Mouse (Mus musculus): ENCODE data around the gene Aldh9a1. TPM values are rescaled to one million over a fixed set of nuclear protein-coding genes. Genes with fewer than 3 reads are reported as not detected.
A peak's percentile ranks its signal among the peaks of the same experiment; 100 is the strongest.

Aldh9a1 gene
- polyA plus RNA-seq, 1 experiment from 2014 or later: 38.7 TPM

- H3K36me3 ChIP-seq: no peaks in the 10 kb centered on the region
- H3K9me3 ChIP-seq (replicated peaks): no peaks in the 10 kb centered on the region
Observed at GRCm38 (mm10) chr1:167387310-167387709, 37.5 kb downstream of the Aldh9a1 start.

GRCm38 (mm10) chr1:167387796-167388195 lies 38.0 kb downstream of the Aldh9a1 start:
- Histone ChIP-seq H3K27ac (replicated peaks) (no peak overlapping the region), H3K4me2 (no peak overlapping the region), H3K9ac (replicated peaks) (no peak overlapping the region), H3K4me1 (peaks cover 5% of the 10 kb centered on the region), H3K4me3 (replicated peaks) (no peak overlapping the region), H3K36me3 (no peaks in the 10 kb centered on the region), H3K27me3 (replicated peaks) (peaks cover 9% of the 10 kb centered on the region; the same call in 1 of the 2 replicates), H3K9me3 (replicated peaks) (no peaks in the 10 kb centered on the region)
- 86% methylated on average over 3 of the region's 3 CpGs for WGBS
- ATAC-seq (ENCODE audit: low FRiP score): no peak

More at GRCm38 (mm10) chr1:167387310-167387709, 37.5 kb downstream of the Aldh9a1 start:
- no peak overlapping the region for H3K9ac ChIP-seq (replicated peaks)
- no peak overlapping the region for H3K4me3 ChIP-seq (replicated peaks)
- 89% methylated on average over 2 of the region's 2 CpGs for WGBS
- peaks cover 9% of the 10 kb centered on the region; the same call in 1 of the 2 replicates for H3K27me3 ChIP-seq (replicated peaks)
- H3K4me1 ChIP-seq: no peaks in the 10 kb centered on the region
- H3K27ac ChIP-seq (replicated peaks): no peak overlapping the region
- no peak overlapping the region for H3K4me2 ChIP-seq
- ATAC-seq (ENCODE audit: low FRiP score): no peak

GRCm38 (mm10) chr1:167388571-167388970 lies 38.8 kb downstream of the Aldh9a1 start:
- ATAC-seq (ENCODE audit: low FRiP score): no peak
- Histone ChIP-seq H3K4me3 (replicated peaks) (no peak overlapping the region), H3K4me2 (no peak overlapping the region), H3K4me1 (peaks cover 11% of the 10 kb centered on the region), H3K36me3 (no peaks in the 10 kb centered on the region), H3K9ac (replicated peaks) (no peak overlapping the region), H3K9me3 (replicated peaks) (no peaks in the 10 kb centered on the region), H3K27ac (replicated peaks) (no peak overlapping the region), H3K27me3 (replicated peaks) (peaks cover 9% of the 10 kb centered on the region; the same call in 1 of the 2 replicates)
- WGBS: 79% methylated on average over 6 of the region's 6 CpGs

- Histone ChIP-seq H3K27ac (replicated peaks) (no peak overlapping the region), H3K9ac (replicated peaks) (no peak overlapping the region), H3K4me2 (no peak overlapping the region), H3K36me3 (no peaks in the 10 kb centered on the region), H3K27me3 (replicated peaks) (peaks cover 9% of the 10 kb centered on the region; the same call in 1 of the 2 replicates), H3K9me3 (replicated peaks) (no peaks in the 10 kb centered on the region), H3K4me3 (replicated peaks) (no peak overlapping the region), H3K4me1 (peaks cover 14% of the 10 kb centered on the region)
- ATAC-seq (ENCODE audit: low FRiP score): no peak
- 90% methylated on average over 7 of the region's 7 CpGs for WGBS
Observed at GRCm38 (mm10) chr1:167389584-167389983, 39.8 kb downstream of the Aldh9a1 start.

- WGBS: 73% methylated on average over 4 of the region's 4 CpGs
- Histone ChIP-seq H3K9ac (replicated peaks) (no peak overlapping the region), H3K27me3 (replicated peaks) (peaks cover 13% of the 10 kb centered on the region; the same call in 1 of the 2 replicates), H3K9me3 (replicated peaks) (no peaks in the 10 kb centered on the region), H3K4me2 (no peak overlapping the region), H3K4me1 (peaks cover 15% of the 10 kb centered on the region), H3K36me3 (no peaks in the 10 kb centered on the region), H3K4me3 (replicated peaks) (no peak overlapping the region), H3K27ac (replicated peaks) (no peak overlapping the region)
- ATAC-seq (ENCODE audit: low FRiP score): no peak
Observed at GRCm38 (mm10) chr1:167390381-167390780, 40.6 kb downstream of the Aldh9a1 start.

GRCm38 (mm10) chr1:167391241-167391640 lies 41.5 kb downstream of the Aldh9a1 start:
- H3K4me1 ChIP-seq: peaks cover 15% of the 10 kb centered on the region
- H3K9ac ChIP-seq (replicated peaks): no peak overlapping the region
- peaks cover 14% of the 10 kb centered on the region; the same call in 1 of the 2 replicates for H3K27me3 ChIP-seq (replicated peaks)
- H3K4me3 ChIP-seq (replicated peaks): no peak overlapping the region
- H3K36me3 ChIP-seq: no peaks in the 10 kb centered on the region
- H3K4me2 ChIP-seq: no peak overlapping the region
- no peak overlapping the region for H3K27ac ChIP-seq (replicated peaks)
- WGBS: 79% methylated on average over 6 of the region's 6 CpGs
- no peaks in the 10 kb centered on the region for H3K9me3 ChIP-seq (replicated peaks)
- no peak for ATAC-seq (ENCODE audit: low FRiP score)

- H3K9me3 ChIP-seq (replicated peaks): no peaks in the 10 kb centered on the region
- H3K36me3 ChIP-seq: no peaks in the 10 kb centered on the region
- H3K27me3 ChIP-seq (replicated peaks): peaks cover 14% of the 10 kb centered on the region; the same call in 1 of the 2 replicates
- WGBS: 40% methylated on average over 2 of the region's 2 CpGs
- peaks cover 15% of the 10 kb centered on the region for H3K4me1 ChIP-seq
- peak overlapping the region; percentile 60 for H3K4me3 ChIP-seq (replicated peaks)
- peak overlapping the region; percentile 58 for H3K9ac ChIP-seq (replicated peaks)
- ATAC-seq (ENCODE audit: low FRiP score): no peak
- H3K4me2 ChIP-seq: peak overlapping the region; percentile 90
- H3K27ac ChIP-seq (replicated peaks): no peak overlapping the region
Observed at GRCm38 (mm10) chr1:167392031-167392640, 42.3 kb downstream of the Aldh9a1 start.

- peaks cover 14% of the 10 kb centered on the region; the same call in 1 of the 2 replicates for H3K27me3 ChIP-seq (replicated peaks)
- peak overlapping the region; percentile 58 for H3K9ac ChIP-seq (replicated peaks)
- ATAC-seq (ENCODE audit: low FRiP score): no peak
- peak overlapping the region; percentile 74 for H3K27ac ChIP-seq (replicated peaks)
- 10% methylated on average over 8 of the region's 8 CpGs for WGBS
- H3K4me2 ChIP-seq: peak overlapping the region; percentile 90
- H3K9me3 ChIP-seq (replicated peaks): no peaks in the 10 kb centered on the region
- peaks cover 15% of the 10 kb centered on the region for H3K4me1 ChIP-seq
- no peaks in the 10 kb centered on the region for H3K36me3 ChIP-seq
- H3K4me3 ChIP-seq (replicated peaks): peak overlapping the region; percentile 60
Observed at GRCm38 (mm10) chr1:167392687-167393086, 42.9 kb downstream of the Aldh9a1 start.

- Histone ChIP-seq H3K4me2 (peak overlapping the region; percentile 90), H3K27ac (replicated peaks) (peak overlapping the region; percentile 74), H3K9ac (replicated peaks) (peak overlapping the region; percentile 58), H3K4me1 (peaks cover 15% of the 10 kb centered on the region), H3K36me3 (no peaks in the 10 kb centered on the region), H3K27me3 (replicated peaks) (peaks cover 12% of the 10 kb centered on the region; the same call in 1 of the 2 replicates), H3K9me3 (replicated peaks) (no peaks in the 10 kb centered on the region), H3K4me3 (replicated peaks) (peak overlapping the region; percentile 60)
- ATAC-seq (ENCODE audit: low FRiP score): peak; percentile 78
- WGBS: under 1% methylated on average over 15 of the region's 15 CpGs
Observed at GRCm38 (mm10) chr1:167393281-167393680, 43.5 kb downstream of the Aldh9a1 start.

GRCm38 (mm10) chr1:167393683-167394492 lies 44.1 kb downstream of the Aldh9a1 start, which contains the start of gene Mgst3:
Mgst3 (minus strand) TSS chr1:167393841.
- 1% methylated on average over 45 of the region's 45 CpGs for WGBS
- Histone ChIP-seq H3K27ac (replicated peaks) (peak within 1 kb of the TSS; percentile 74), H3K4me2 (peak within 1 kb of the TSS; percentile 90), H3K4me3 (replicated peaks) (peak within 1 kb of the TSS; percentile 60), H3K9ac (replicated peaks) (peak within 1 kb of the TSS; percentile 58), H3K27me3 (replicated peaks) (peaks cover 6% of the 10 kb centered on the region; the same call in 1 of the 2 replicates), H3K36me3 (no peaks in the 10 kb centered on the region), H3K9me3 (replicated peaks) (no peaks in the 10 kb centered on the region), H3K4me1 (peaks cover 15% of the 10 kb centered on the region)
- ATAC-seq (ENCODE audit: low FRiP score): peak; percentile 96

- no peak for ATAC-seq (ENCODE audit: low FRiP score)
Observed at GRCm38 (mm10) chr1:167405237-167405636, 55.4 kb downstream of the Aldh9a1 start.

More at GRCm38 (mm10) chr1:167405237-167405636, 55.4 kb downstream of the Aldh9a1 start:
- H3K9ac ChIP-seq (replicated peaks): no peak overlapping the region
- H3K4me3 ChIP-seq (replicated peaks): no peak overlapping the region
- no peaks in the 10 kb centered on the region for H3K4me1 ChIP-seq
- peaks cover 22% of the 10 kb centered on the region for H3K27me3 ChIP-seq (replicated peaks)
- no peak overlapping the region for H3K4me2 ChIP-seq
- H3K36me3 ChIP-seq: no peaks in the 10 kb centered on the region
- no peaks in the 10 kb centered on the region for H3K9me3 ChIP-seq (replicated peaks)
- WGBS: 91% methylated on average over 4 of the region's 4 CpGs
- H3K27ac ChIP-seq (replicated peaks): no peak overlapping the region

Measured in neural tube, embryonic 15.5 days (tissue).